Mouse (Mus musculus) hindbrain, postnatal 0 days (tissue): ENCODE measurements around the gene Foxn2. TPM values are rescaled to one million over a fixed set of nuclear protein-coding genes. Genes with fewer than 3 reads are reported as not detected.

Source experiments
- ATAC-seq: fragments of 200-750 bp; cut with Nextera tagmentation; 2 replicates; pipeline ENCODE4 v1.8.0; 2017; ENCODE audit warnings: mild to moderate bottlenecking, moderate TSS enrichment, moderate library complexity
- DNase-seq: peaks from one replicate; pipeline ENCODE4 v3.0.0-alpha.2; 2015; ENCODE audit warnings: low spot score
- H3K27ac ChIP-seq: fragments of 300-500 bp; sonication (generic); 2 replicates; pipeline ENCODE4 v1.5.1; 2014; ENCODE audit warnings: mild to moderate bottlenecking
- H3K27me3 ChIP-seq: fragments of 300-500 bp; sonication (generic); 2 replicates; pipeline ENCODE4 v1.6.1; 2014; ENCODE audit warnings: low read length, mixed read lengths; ENCODE audit not compliant: insufficient read depth
- H3K36me3 ChIP-seq: fragments of 300-500 bp; sonication (generic); 2 replicates; pipeline ENCODE4 v1.6.1; 2014; ENCODE audit warnings: low read length, mixed read lengths; ENCODE audit not compliant: insufficient read depth
- H3K4me1 ChIP-seq: fragments of 300-500 bp; sonication (generic); 2 replicates; pipeline ENCODE4 v1.6.1; 2014; ENCODE audit warnings: antibody characterized with exemption, low read length, mixed read lengths; ENCODE audit not compliant: insufficient read depth
- H3K4me2 ChIP-seq: fragments of 300-500 bp; sonication (generic); 2 replicates; pipeline ENCODE4 v1.6.1; 2014; ENCODE audit warnings: low read depth, mild to moderate bottlenecking, low read length, moderate library complexity, mixed read lengths
- H3K4me3 ChIP-seq: fragments of 300-500 bp; sonication (generic); 2 replicates; pipeline ENCODE4 v1.5.1; 2014; ENCODE audit warnings: low read length
- H3K9ac ChIP-seq: fragments of 300-500 bp; sonication (generic); replicated peaks from 2 replicates; pipeline ENCODE4 v1.6.1; 2014; ENCODE audit warnings: mild to moderate bottlenecking, low read length, moderate library complexity, mixed read lengths
- H3K9me3 ChIP-seq: fragments of 300-500 bp; sonication (generic); 2 replicates; pipeline ENCODE4 v1.6.1; 2016; ENCODE audit warnings: low read length, mixed read lengths
- CTCF ChIP-seq: IDR thresholded peaks from 2 replicates; pipeline ENCODE4 v1.5.1; 2016; ENCODE audit warnings: antibody characterized with exemption, control low read depth, low read depth
- whole genome bisulfite sequencing: fragments of 180-500 bp; shearing (Covaris S2); extraction: QIAGEN DNeasy Blood & Tissue Kit; methylation state at CpG from one replicate; pipeline ENCODE4 v1.1.7; 2014; 5-methylcytosine and 5-hydroxymethylcytosine counted together
- polyA plus RNA-seq: library from polyadenylated mRNA; unstranded; fragments of >200 nt; fragmentation: Nextera tagmentation; extraction: Ambion mirVana; gene quantifications from 2 replicates; pipeline ENCODE4 v1.2.1, GENCODE M21; 2015
- total RNA-seq: library from RNA; depleted of rRNA; stranded (reverse); fragments of >200 nt; gene quantifications from 2 replicates; pipeline ENCODE4 v1.2.3, GENCODE M21; 2014

Gene Foxn2
- total and polyA plus RNA-seq, 2 experiments from 2014 or later: 8.0 to 17.1 TPM

GRCm38 (mm10) chr17:88498090-88498682 lies 57.7 kb downstream of the Foxn2 start:
- Histone ChIP-seq H3K4me3 (no peak overlapping the region), H3K4me1 (peaks cover 7% of the 10 kb centered on the region; the same call in 1 of the 2 replicates), H3K9ac (no peak overlapping the region), H3K9me3 (no peaks in the 10 kb centered on the region), H3K36me3 (no peaks in the 10 kb centered on the region), H3K27ac (no peak overlapping the region), H3K27me3 (no peaks in the 10 kb centered on the region), H3K4me2 (no peak overlapping the region)
- ATAC-seq (no peak), DNase-seq (no peak)
- no peak for TF ChIP-seq CTCF
- 81% methylated on average over 5 of the region's 5 CpGs for WGBS

GRCm38 (mm10) chr17:88504056-88504455 lies 63.5 kb downstream of the Foxn2 start:
- DNase-seq: no peak
- H3K4me1 ChIP-seq: peaks cover 9% of the 10 kb centered on the region; the same call in 1 of the 2 replicates
- ATAC-seq: no peak

GRCm38 (mm10) chr17:88505275-88505723 lies 64.8 kb downstream of the Foxn2 start:
- H3K4me3 ChIP-seq: no peak overlapping the region
- ATAC-seq (peak; percentile 95), DNase-seq (peak; percentile 84)
- no peak for TF ChIP-seq CTCF
- H3K9me3 ChIP-seq: no peaks in the 10 kb centered on the region
- no peaks in the 10 kb centered on the region for H3K27me3 ChIP-seq
- peaks cover 9% of the 10 kb centered on the region; the same call in 1 of the 2 replicates for H3K4me1 ChIP-seq
- H3K9ac ChIP-seq: no peak overlapping the region
- H3K27ac ChIP-seq: peak overlapping the region; percentile 74
- no peak overlapping the region for H3K4me2 ChIP-seq
- H3K36me3 ChIP-seq: no peaks in the 10 kb centered on the region
- 20% methylated on average over 10 of the region's 10 CpGs for WGBS

More at GRCm38 (mm10) chr17:88504056-88504455, 63.5 kb downstream of the Foxn2 start:
- TF ChIP-seq CTCF: no peak
- Histone ChIP-seq H3K27me3 (no peaks in the 10 kb centered on the region), H3K9ac (no peak overlapping the region), H3K9me3 (no peaks in the 10 kb centered on the region), H3K4me2 (no peak overlapping the region), H3K27ac (0 out of 2 replicates have a peak overlapping the region, but pooled peaks have one; percentile 5), H3K36me3 (no peaks in the 10 kb centered on the region), H3K4me3 (no peak overlapping the region)
- WGBS: 90% methylated on average over 13 of the region's 13 CpGs

GRCm38 (mm10) chr17:88505941-88506340 lies 65.4 kb downstream of the Foxn2 start:
- ATAC-seq (peak; percentile 15), DNase-seq (no peak)
- H3K4me2 ChIP-seq: no peak overlapping the region
- no peaks in the 10 kb centered on the region for H3K9me3 ChIP-seq
- H3K4me3 ChIP-seq: no peak overlapping the region
- peaks cover 9% of the 10 kb centered on the region; the same call in 1 of the 2 replicates for H3K4me1 ChIP-seq
- no peak for TF ChIP-seq CTCF
- 0 out of 2 replicates have a peak overlapping the region, but pooled peaks have one; percentile 30 for H3K9ac ChIP-seq
- no peaks in the 10 kb centered on the region for H3K27me3 ChIP-seq
- H3K36me3 ChIP-seq: no peaks in the 10 kb centered on the region
- H3K27ac ChIP-seq: peak overlapping the region; percentile 74
- 76% methylated on average over 15 of the region's 15 CpGs for WGBS

GRCm38 (mm10) chr17:88507376-88507775 lies 66.9 kb downstream of the Foxn2 start:
- Histone ChIP-seq H3K4me2 (no peak overlapping the region), H3K9me3 (no peaks in the 10 kb centered on the region), H3K4me1 (peaks cover 9% of the 10 kb centered on the region; the same call in 1 of the 2 replicates), H3K36me3 (no peaks in the 10 kb centered on the region), H3K4me3 (no peak overlapping the region), H3K27ac (peak overlapping the region; percentile 48; the same call in 1 of the 2 replicates), H3K9ac (no peak overlapping the region), H3K27me3 (no peaks in the 10 kb centered on the region)
- no peak for TF ChIP-seq CTCF
- ATAC-seq: no peak
- 66% methylated on average over 10 of the region's 10 CpGs for WGBS
- peak; percentile 55 for DNase-seq

GRCm38 (mm10) chr17:88508846-88509508 lies 68.5 kb downstream of the Foxn2 start:
- Histone ChIP-seq H3K9ac (no peak overlapping the region; the same call in 1 of the 2 replicates), H3K27ac (no peak overlapping the region), H3K4me1 (peaks cover 9% of the 10 kb centered on the region; the same call in 1 of the 2 replicates), H3K36me3 (no peaks in the 10 kb centered on the region), H3K4me3 (no peak overlapping the region), H3K27me3 (no peaks in the 10 kb centered on the region), H3K9me3 (no peaks in the 10 kb centered on the region), H3K4me2 (0 out of 2 replicates have a peak overlapping the region, but pooled peaks have one; percentile 5)
- ATAC-seq (peak; percentile 35), DNase-seq (peak; percentile 42)
- no peak for TF ChIP-seq CTCF
- WGBS: 30% methylated on average over 12 of the region's 12 CpGs
